Mouse (Mus musculus): ENCODE measurements around the gene Pld3.

- TF ChIP-seq EP300 (IDR thresholded peaks at IDR 0.05; ENCODE audit: low read depth in 1 of 2, low read length in 2 of 2) (no peak), TCF12 (IDR thresholded peaks at IDR 0.05; ENCODE audit: low read depth, low read length) (no peak), POLR2A (IDR thresholded peaks at IDR 0.05; ENCODE audit: control insufficient read depth in 1 of 2, insufficient read depth in 1 of 2, low read depth in 1 of 2, low read length in 2 of 2, poor library complexity in 1 of 2) (no peak), ZKSCAN1 (IDR thresholded peaks at IDR 0.05; ENCODE audit: low read depth, low read length) (no peak), CTCF (IDR thresholded peaks at IDR 0.05 in 2 of 3, conservative IDR thresholded peaks at IDR 0.05 in 1 of 3; ENCODE audit: control insufficient read depth in 1 of 3, insufficient read depth in 1 of 3, low read depth in 2 of 3, low read length in 3 of 3, poor library complexity in 1 of 3, severe bottlenecking in 1 of 3) (peak in 2 of 3 experiments; percentile 24 to 32; a peak in 3 of 6 replicates), MYB (IDR thresholded peaks at IDR 0.05; ENCODE audit: low read depth, low read length) (no peak), ZC3H11A (IDR thresholded peaks at IDR 0.05; ENCODE audit: low read depth, low read length) (no peak), ETS1 (IDR thresholded peaks at IDR 0.05; ENCODE audit: low read depth, low read length) (no peak), MAFK (IDR thresholded peaks at IDR 0.05; ENCODE audit: borderline replicate concordance, low read depth, low read length) (no peak), MAX (IDR thresholded peaks at IDR 0.05; ENCODE audit: low read length) (no peak)
Observed at GRCm38 (mm10) chr7:27530937-27531336, 22.1 kb downstream of the Pld3 start.
